Mouse (Mus musculus) midbrain, embryonic 11.5 days (tissue): Measurements from ENCODE around the gene Chrna1. TPM values are rescaled to one million over a fixed set of nuclear protein-coding genes. Genes with fewer than 3 reads are reported as not detected.

Experiments
- ATAC-seq: fragments of 200-750 bp; cut with Nextera tagmentation; 2 replicates; pipeline ENCODE4 v1.8.0; 2017; ENCODE audit warnings: moderate TSS enrichment, moderate library complexity; ENCODE audit not compliant: low FRiP score
- DNase-seq: peaks from one replicate; pipeline ENCODE4 v3.0.0; 2015; ENCODE audit warnings: low spot score; ENCODE audit errors: missing footprints
- H3K27ac ChIP-seq: fragments of 300-500 bp; sonication (generic); 2 replicates; pipeline ENCODE4 v1.5.1; 2014; ENCODE audit warnings: low read depth, low read length
- H3K27me3 ChIP-seq: fragments of 300-500 bp; sonication (generic); 2 replicates; pipeline ENCODE4 v1.6.1; 2014; ENCODE audit warnings: mild to moderate bottlenecking, low read length, moderate library complexity, mixed read lengths; ENCODE audit not compliant: control insufficient read depth, insufficient read depth
- H3K36me3 ChIP-seq: fragments of 300-500 bp; sonication (generic); 2 replicates; pipeline ENCODE4 v1.6.1; 2014; ENCODE audit warnings: mild to moderate bottlenecking, low read length, moderate library complexity, mixed read lengths; ENCODE audit not compliant: control insufficient read depth, insufficient read depth
- H3K4me1 ChIP-seq: fragments of 300-500 bp; sonication (generic); 2 replicates; pipeline ENCODE4 v1.6.1; 2014; ENCODE audit warnings: low read length; ENCODE audit not compliant: control insufficient read depth, insufficient read depth
- H3K4me2 ChIP-seq: fragments of 300-500 bp; sonication (generic); 2 replicates; pipeline ENCODE4 v1.6.1; 2014; ENCODE audit warnings: mild to moderate bottlenecking, moderate library complexity
- H3K4me3 ChIP-seq: fragments of 300-500 bp; sonication (generic); 2 replicates; pipeline ENCODE4 v1.5.1; 2014; ENCODE audit warnings: low read depth, low read length
- H3K9ac ChIP-seq: fragments of 300-500 bp; sonication (generic); 2 replicates; pipeline ENCODE4 v1.6.1; 2014; ENCODE audit warnings: low read length
- H3K9me3 ChIP-seq: fragments of 300-500 bp; sonication (generic); 2 replicates; pipeline ENCODE4 v1.6.1; 2016; ENCODE audit warnings: low read length; ENCODE audit not compliant: control insufficient read depth
- WGBS: fragments of 180-500 bp; shearing (Covaris S2); extraction: QIAGEN DNeasy Blood & Tissue Kit; methylation state at CpG from one replicate; pipeline ENCODE4 v1.1.7; 2014; 5-methylcytosine and 5-hydroxymethylcytosine counted together
- polyA plus RNA-seq: library from polyadenylated mRNA; unstranded; fragments of >200 nt; fragmentation: Nextera tagmentation; extraction: Ambion mirVana; gene quantifications from 2 replicates; pipeline ENCODE4 v1.2.1, GENCODE M21; 2014

Chrna1 gene
- polyA plus RNA-seq, 1 experiment from 2014 or later = 0.25 TPM

- 40% methylated on average over 1 of the region's 1 CpGs for WGBS
These were observed 40.4 kb downstream of the Chrna1 start for GRCm38 (mm10) chr2:73539697-73540096.

GRCm38 (mm10) chr2:73539141-73539540, 41.0 kb downstream of the Chrna1 start:
- no peak overlapping the region for H3K9ac ChIP-seq
- H3K27ac ChIP-seq = no peak overlapping the region
- H3K4me1 ChIP-seq = peaks cover 5% of the 10 kb centered on the region; the same call in 1 of the 2 replicates
- 85% methylated on average over 3 of the region's 3 CpGs for WGBS
- H3K27me3 ChIP-seq = no peaks in the 10 kb centered on the region
- H3K9me3 ChIP-seq = no peaks in the 10 kb centered on the region
- DNase-seq = no peak
- H3K4me2 ChIP-seq = no peak overlapping the region
- H3K36me3 ChIP-seq = no peaks in the 10 kb centered on the region
- ATAC-seq = no peak
- H3K4me3 ChIP-seq = no peak overlapping the region

More at GRCm38 (mm10) chr2:73539697-73540096, 40.4 kb downstream of the Chrna1 start:
- Histone ChIP-seq H3K4me2 (no peak overlapping the region), H3K4me3 (no peak overlapping the region), H3K9me3 (no peaks in the 10 kb centered on the region), H3K4me1 (peaks cover 5% of the 10 kb centered on the region; the same call in 1 of the 2 replicates), H3K9ac (no peak overlapping the region), H3K27ac (no peak overlapping the region), H3K27me3 (no peaks in the 10 kb centered on the region), H3K36me3 (no peaks in the 10 kb centered on the region)
- DNase-seq (no peak), ATAC-seq (no peak)

GRCm38 (mm10) chr2:73538590-73538989, 41.5 kb downstream of the Chrna1 start:
- Histone ChIP-seq H3K4me1 (peaks cover 5% of the 10 kb centered on the region; the same call in 1 of the 2 replicates), H3K27me3 (no peaks in the 10 kb centered on the region), H3K9me3 (no peaks in the 10 kb centered on the region), H3K4me2 (no peak overlapping the region), H3K27ac (no peak overlapping the region), H3K4me3 (no peak overlapping the region), H3K9ac (no peak overlapping the region), H3K36me3 (no peaks in the 10 kb centered on the region)
- ATAC-seq = no peak
- 83% methylated on average over 13 of the region's 13 CpGs for WGBS
- no peak for DNase-seq

- Histone ChIP-seq H3K27ac (no peak overlapping the region), H3K4me1 (peaks cover 5% of the 10 kb centered on the region; the same call in 1 of the 2 replicates), H3K36me3 (no peaks in the 10 kb centered on the region), H3K27me3 (no peaks in the 10 kb centered on the region), H3K4me3 (no peak overlapping the region), H3K9ac (no peak overlapping the region), H3K4me2 (no peak overlapping the region), H3K9me3 (no peaks in the 10 kb centered on the region)
- no peak for ATAC-seq
- WGBS = 80% methylated on average over 15 of the region's 15 CpGs
- DNase-seq = no peak
These were observed 43.9 kb downstream of the Chrna1 start for GRCm38 (mm10) chr2:73536091-73536783.

- Histone ChIP-seq H3K36me3 (no peaks in the 10 kb centered on the region), H3K27me3 (no peaks in the 10 kb centered on the region), H3K4me3 (no peak overlapping the region), H3K9me3 (no peaks in the 10 kb centered on the region), H3K9ac (no peak overlapping the region), H3K27ac (no peak overlapping the region), H3K4me2 (no peak overlapping the region), H3K4me1 (peaks cover 2% of the 10 kb centered on the region; the same call in 1 of the 2 replicates)
- ATAC-seq = no peak
- DNase-seq = no peak
- 83% methylated on average over 10 of the region's 10 CpGs for WGBS
These were observed 45.4 kb downstream of the Chrna1 start for GRCm38 (mm10) chr2:73534720-73535119.

- H3K4me3 ChIP-seq = no peak overlapping the region
- H3K9me3 ChIP-seq = no peaks in the 10 kb centered on the region
- ATAC-seq (no peak), DNase-seq (no peak)
- H3K27ac ChIP-seq = no peak overlapping the region
- H3K4me2 ChIP-seq = no peak overlapping the region
- H3K36me3 ChIP-seq = no peaks in the 10 kb centered on the region
- WGBS = 71% methylated on average over 5 of the region's 5 CpGs
- peaks cover 2% of the 10 kb centered on the region for H3K27me3 ChIP-seq
- peaks cover 6% of the 10 kb centered on the region for H3K4me1 ChIP-seq
- no peak overlapping the region for H3K9ac ChIP-seq
These were observed 49.7 kb downstream of the Chrna1 start for GRCm38 (mm10) chr2:73530487-73530886.

- DNase-seq = peak; percentile 96
- no peaks in the 10 kb centered on the region for H3K9me3 ChIP-seq
- H3K9ac ChIP-seq = peak within 1 kb of the TSS; percentile 91
- peak within 1 kb of the TSS; percentile 40; the same call in 1 of the 2 replicates for H3K27ac ChIP-seq
- peak within 1 kb of the TSS; percentile 87 for H3K4me3 ChIP-seq
- WGBS = 1% methylated on average over 53 of the region's 66 CpGs
- peak within 1 kb of the TSS; percentile 65 for H3K4me2 ChIP-seq
- H3K36me3 ChIP-seq = no peaks in the 10 kb centered on the region
- ATAC-seq = peak; percentile 91
- peaks cover 6% of the 10 kb centered on the region for H3K4me1 ChIP-seq
- H3K27me3 ChIP-seq = peaks cover 2% of the 10 kb centered on the region
These were observed 50.5 kb downstream of the Chrna1 start, which contains the start of gene Wipf1 for GRCm38 (mm10) chr2:73529356-73530330. Gene Wipf1 (minus strand): TSS chr2:73529734.

GRCm38 (mm10) chr2:73528516-73529355, 51.4 kb downstream of the Chrna1 start:
- Histone ChIP-seq H3K4me1 (peaks cover 6% of the 10 kb centered on the region), H3K4me3 (peak overlapping the region; percentile 87), H3K9me3 (no peaks in the 10 kb centered on the region), H3K4me2 (peak overlapping the region; percentile 65), H3K9ac (peak overlapping the region; percentile 91), H3K27ac (peak overlapping the region; percentile 40; the same call in 1 of the 2 replicates), H3K27me3 (peaks cover 2% of the 10 kb centered on the region), H3K36me3 (no peaks in the 10 kb centered on the region)
- WGBS = 2% methylated on average over 59 of the region's 59 CpGs
- ATAC-seq (peak; percentile 72), DNase-seq (peak; percentile 96)
